Mouse (Mus musculus): ENCODE results near the gene Srebf2. TPM values are rescaled to one million over a fixed set of nuclear protein-coding genes. Genes with fewer than 3 reads are reported as not detected.

Gene Srebf2
- total and polyA plus RNA-seq, 2 experiments from 2014 or later = 150 to 245 TPM

GRCm38 (mm10) chr15:82187401-82187800, 40.4 kb downstream of the Srebf2 start:
- H3K4me1 ChIP-seq (ENCODE audit: insufficient read depth, low read length) = no peaks in the 10 kb centered on the region
- no peaks in the 10 kb centered on the region for H3K27me3 ChIP-seq (ENCODE audit: insufficient read depth, low read length)
- TF ChIP-seq CTCF (IDR thresholded peaks at IDR 0.05) = peak; percentile 28; the same call in 1 of the 2 replicates
- no peak overlapping the region for H3K4me2 ChIP-seq (ENCODE audit: low read depth, low read length, poor library complexity, severe bottlenecking)
- no peak overlapping the region for H3K9ac ChIP-seq (replicated peaks; ENCODE audit: low read length, poor library complexity, severe bottlenecking)
- no peaks in the 10 kb centered on the region for H3K9me3 ChIP-seq (ENCODE audit: low read length)
- H3K27ac ChIP-seq (ENCODE audit: low read depth, low read length) = no peak overlapping the region
- no peak overlapping the region for H3K4me3 ChIP-seq (ENCODE audit: low read depth, low read length)
- DNase-seq (ENCODE audit: low spot score) (no peak), ATAC-seq (ENCODE audit: low FRiP score) (no peak)
- peaks cover 68% of the 10 kb centered on the region for H3K36me3 ChIP-seq (ENCODE audit: insufficient read depth, low read length)
- WGBS = 87% methylated on average over 4 of the region's 4 CpGs

DNA sequence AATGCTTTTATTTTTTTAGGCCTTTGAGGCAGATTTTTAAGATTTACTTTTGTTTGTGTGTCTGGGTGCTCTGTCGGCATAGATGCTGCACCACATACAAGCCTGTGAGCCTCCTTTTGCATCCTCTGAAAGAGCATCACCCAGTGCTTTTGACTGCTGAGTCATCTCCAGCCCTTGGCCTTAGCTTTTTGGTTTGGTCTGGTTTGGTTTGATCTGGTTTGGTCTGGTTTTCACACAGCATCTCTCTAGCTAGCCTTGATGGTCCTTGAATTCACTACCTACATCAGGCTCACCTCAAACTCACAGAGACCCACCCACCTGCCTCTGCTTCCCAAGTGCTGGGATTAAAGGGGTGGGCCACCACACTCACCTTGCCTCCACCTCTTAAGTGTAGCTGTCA, 40.9 kb downstream of the Srebf2 start:
- Histone ChIP-seq H3K27ac (ENCODE audit: low read depth, low read length) (no peak overlapping the region), H3K9me3 (ENCODE audit: low read length) (no peaks in the 10 kb centered on the region), H3K4me2 (ENCODE audit: low read depth, low read length, poor library complexity, severe bottlenecking) (no peak overlapping the region), H3K27me3 (ENCODE audit: insufficient read depth, low read length) (no peaks in the 10 kb centered on the region), H3K36me3 (ENCODE audit: insufficient read depth, low read length) (peaks cover 70% of the 10 kb centered on the region), H3K4me1 (ENCODE audit: insufficient read depth, low read length) (no peaks in the 10 kb centered on the region), H3K4me3 (ENCODE audit: low read depth, low read length) (no peak overlapping the region), H3K9ac (replicated peaks; ENCODE audit: low read length, poor library complexity, severe bottlenecking) (no peak overlapping the region)
- DNase-seq (ENCODE audit: low spot score) (no peak), ATAC-seq (ENCODE audit: low FRiP score) (no peak)
- no peak for TF ChIP-seq CTCF (IDR thresholded peaks at IDR 0.05)
- WGBS = 92% methylated on average over 1 of the region's 1 CpGs

DNA sequence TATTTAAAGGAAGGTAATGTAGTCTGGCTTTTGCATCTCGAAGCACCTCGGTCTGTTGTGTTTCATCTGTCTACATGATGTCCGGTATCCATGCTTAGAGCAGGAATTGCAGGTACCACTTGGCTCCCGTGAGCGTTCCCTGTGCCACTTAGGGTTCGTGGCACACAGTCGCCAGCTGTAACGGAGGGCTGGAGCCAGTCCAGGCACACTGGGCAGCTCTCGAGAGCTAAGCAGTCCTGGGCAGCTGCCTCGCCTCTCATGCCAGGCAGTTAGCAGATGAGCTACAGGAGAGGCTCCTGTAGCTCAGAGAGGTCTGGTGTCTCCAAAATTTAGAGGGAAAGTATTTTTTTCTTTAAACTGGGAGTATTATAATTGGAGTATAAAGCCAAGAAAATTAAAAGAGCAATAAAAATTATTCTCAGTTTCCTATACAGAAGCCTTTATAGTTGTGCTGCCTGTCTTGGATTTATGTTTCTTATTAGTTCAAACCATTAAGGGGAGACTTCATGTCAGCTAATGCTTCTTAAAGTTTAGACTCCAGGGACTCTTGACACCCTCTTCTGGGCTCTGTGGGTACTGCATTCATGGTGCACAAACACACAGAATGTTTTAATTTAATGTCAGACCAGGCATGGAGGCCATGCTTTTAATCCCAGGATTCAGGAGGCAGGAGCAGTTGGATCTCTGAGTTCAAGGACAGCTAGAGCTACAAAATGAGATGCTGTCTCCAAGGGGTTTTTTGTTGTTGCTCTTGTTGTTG, 41.7 kb downstream of the Srebf2 start:
- ATAC-seq (ENCODE audit: low FRiP score) (no peak), DNase-seq (ENCODE audit: low spot score) (peak; percentile 50)
- Histone ChIP-seq H3K4me3 (ENCODE audit: low read depth, low read length) (no peak overlapping the region), H3K27ac (ENCODE audit: low read depth, low read length) (no peak overlapping the region), H3K36me3 (ENCODE audit: insufficient read depth, low read length) (peaks cover 70% of the 10 kb centered on the region), H3K4me1 (ENCODE audit: insufficient read depth, low read length) (no peaks in the 10 kb centered on the region), H3K9me3 (ENCODE audit: low read length) (no peaks in the 10 kb centered on the region), H3K9ac (replicated peaks; ENCODE audit: low read length, poor library complexity, severe bottlenecking) (no peak overlapping the region), H3K27me3 (ENCODE audit: insufficient read depth, low read length) (no peaks in the 10 kb centered on the region), H3K4me2 (ENCODE audit: low read depth, low read length, poor library complexity, severe bottlenecking) (no peak overlapping the region)
- 90% methylated on average over 10 of the region's 10 CpGs for WGBS
- peak; percentile 67 for TF ChIP-seq CTCF (IDR thresholded peaks at IDR 0.05)

GRCm38 (mm10) chr15:82192617-82193016, 45.6 kb downstream of the Srebf2 start:
- Histone ChIP-seq H3K9me3 (ENCODE audit: low read length) (no peaks in the 10 kb centered on the region), H3K9ac (replicated peaks; ENCODE audit: low read length, poor library complexity, severe bottlenecking) (no peak overlapping the region), H3K4me1 (ENCODE audit: insufficient read depth, low read length) (no peaks in the 10 kb centered on the region), H3K27me3 (ENCODE audit: insufficient read depth, low read length) (no peaks in the 10 kb centered on the region), H3K4me3 (ENCODE audit: low read depth, low read length) (no peak overlapping the region), H3K27ac (ENCODE audit: low read depth, low read length) (no peak overlapping the region), H3K36me3 (ENCODE audit: insufficient read depth, low read length) (peaks cover 70% of the 10 kb centered on the region), H3K4me2 (ENCODE audit: low read depth, low read length, poor library complexity, severe bottlenecking) (no peak overlapping the region)
- TF ChIP-seq CTCF (IDR thresholded peaks at IDR 0.05) = no peak
- 69% methylated on average over 8 of the region's 8 CpGs for WGBS
- no peak for DNase-seq (ENCODE audit: low spot score)
- ATAC-seq (ENCODE audit: low FRiP score) = no peak

- Histone ChIP-seq H3K9ac (replicated peaks; ENCODE audit: low read length, poor library complexity, severe bottlenecking) (no peak overlapping the region), H3K4me3 (ENCODE audit: low read depth, low read length) (no peak overlapping the region), H3K4me2 (ENCODE audit: low read depth, low read length, poor library complexity, severe bottlenecking) (no peak overlapping the region), H3K36me3 (ENCODE audit: insufficient read depth, low read length) (peaks cover 95% of the 10 kb centered on the region), H3K9me3 (ENCODE audit: low read length) (no peaks in the 10 kb centered on the region), H3K27me3 (ENCODE audit: insufficient read depth, low read length) (no peaks in the 10 kb centered on the region), H3K27ac (ENCODE audit: low read depth, low read length) (no peak overlapping the region), H3K4me1 (ENCODE audit: insufficient read depth, low read length) (no peaks in the 10 kb centered on the region)
- no peak for TF ChIP-seq CTCF (IDR thresholded peaks at IDR 0.05)
- DNase-seq (ENCODE audit: low spot score) (no peak), ATAC-seq (ENCODE audit: low FRiP score) (no peak)
- WGBS = 89% methylated on average over 12 of the region's 12 CpGs
These were observed 49.3 kb downstream of the Srebf2 start for GRCm38 (mm10) chr15:82196300-82196699.

DNA sequence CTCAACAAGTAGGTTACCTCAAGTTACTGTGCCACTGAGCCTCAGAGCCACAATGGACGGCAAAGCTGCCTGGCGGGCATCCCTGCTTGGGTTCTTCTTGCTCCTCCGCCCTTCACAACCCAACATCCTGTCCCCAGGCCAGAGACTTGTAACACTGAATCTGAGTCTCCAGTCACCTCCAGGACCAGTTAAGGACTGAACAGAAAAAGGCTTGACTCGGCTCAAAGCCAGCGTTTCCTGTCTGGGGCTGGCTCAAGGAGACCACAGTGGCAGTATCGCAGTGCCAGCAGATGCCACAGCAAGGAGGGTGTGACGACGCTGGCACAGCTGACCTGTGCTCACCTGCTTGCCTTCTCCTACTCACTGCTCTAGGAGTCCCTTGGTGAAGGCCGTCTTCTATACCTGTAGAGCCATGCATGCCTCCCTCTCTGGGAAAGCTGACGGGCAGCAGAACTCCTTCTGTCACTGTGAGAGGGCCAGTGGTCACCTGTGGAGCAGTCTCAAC, 50.3 kb downstream of the Srebf2 start:
- Histone ChIP-seq H3K4me2 (ENCODE audit: low read depth, low read length, poor library complexity, severe bottlenecking) (no peak overlapping the region), H3K27me3 (ENCODE audit: insufficient read depth, low read length) (no peaks in the 10 kb centered on the region), H3K36me3 (ENCODE audit: insufficient read depth, low read length) (peaks cover 95% of the 10 kb centered on the region), H3K27ac (ENCODE audit: low read depth, low read length) (no peak overlapping the region), H3K9ac (replicated peaks; ENCODE audit: low read length, poor library complexity, severe bottlenecking) (no peak overlapping the region), H3K4me1 (ENCODE audit: insufficient read depth, low read length) (no peaks in the 10 kb centered on the region), H3K4me3 (ENCODE audit: low read depth, low read length) (no peak overlapping the region), H3K9me3 (ENCODE audit: low read length) (no peaks in the 10 kb centered on the region)
- no peak for DNase-seq (ENCODE audit: low spot score)
- no peak for ATAC-seq (ENCODE audit: low FRiP score)
- WGBS = 95% methylated on average over 10 of the region's 10 CpGs
- TF ChIP-seq CTCF (IDR thresholded peaks at IDR 0.05) = no peak

Measured in midbrain, postnatal 0 days (tissue).